Mouse (Mus musculus) midbrain, embryonic 16.5 days (tissue): ENCODE measurements around the gene Pet2. TPM values are rescaled to one million over a fixed set of nuclear protein-coding genes. Genes with fewer than 3 reads are reported as not detected.

Source experiments
- ATAC-seq: fragments of 200-750 bp; cut with Nextera tagmentation; 2 replicates; pipeline ENCODE4 v1.8.0; 2017; ENCODE audit warnings: moderate TSS enrichment
- H3K27ac ChIP-seq: fragments of 300-500 bp; sonication (generic); 2 replicates; pipeline ENCODE4 v1.5.1; 2014; ENCODE audit warnings: mild to moderate bottlenecking, low read length, mixed read lengths
- H3K27me3 ChIP-seq: fragments of 300-500 bp; sonication (generic); 2 replicates; pipeline ENCODE4 v1.6.1; 2014; ENCODE audit warnings: low read depth, low read length, mixed read lengths; ENCODE audit not compliant: control insufficient read depth, insufficient read depth
- H3K36me3 ChIP-seq: fragments of 300-500 bp; sonication (generic); 2 replicates; pipeline ENCODE4 v1.6.1; 2014; ENCODE audit warnings: mild to moderate bottlenecking, low read length, moderate library complexity, mixed read lengths; ENCODE audit not compliant: control insufficient read depth, insufficient read depth
- H3K4me1 ChIP-seq: fragments of 300-500 bp; sonication (generic); 2 replicates; pipeline ENCODE4 v1.6.1; 2014; ENCODE audit warnings: mild to moderate bottlenecking, low read length, mixed read lengths; ENCODE audit not compliant: control insufficient read depth, insufficient read depth
- H3K4me2 ChIP-seq: fragments of 300-500 bp; sonication (generic); 2 replicates; pipeline ENCODE4 v1.6.1; 2014; ENCODE audit warnings: mild to moderate bottlenecking, low read length, mixed read lengths
- H3K4me3 ChIP-seq: fragments of 300-500 bp; sonication (generic); 2 replicates; pipeline ENCODE4 v1.5.1; 2014; ENCODE audit warnings: low read depth, mild to moderate bottlenecking, low read length, moderate library complexity, mixed read lengths
- H3K9ac ChIP-seq: fragments of 300-500 bp; sonication (generic); 2 replicates; pipeline ENCODE4 v1.6.1; 2014; ENCODE audit warnings: low read depth, low read length, mixed read lengths
- H3K9me3 ChIP-seq: fragments of 300-500 bp; sonication (generic); replicated peaks from 2 replicates; pipeline ENCODE4 v1.6.1; 2014; ENCODE audit warnings: mild to moderate bottlenecking, low read length, mixed read lengths; ENCODE audit not compliant: control insufficient read depth, poor library complexity, severe bottlenecking
- WGBS: fragments of 180-500 bp; shearing (Covaris S2); extraction: QIAGEN DNeasy Blood & Tissue Kit; methylation state at CpG from one replicate; pipeline ENCODE4 v1.1.7; 2014; 5-methylcytosine and 5-hydroxymethylcytosine counted together
- polyA plus RNA-seq: library from polyadenylated mRNA; unstranded; fragments of >200 nt; fragmentation: Nextera tagmentation; extraction: Ambion mirVana; gene quantifications from 2 replicates; pipeline ENCODE4 v1.2.1, GENCODE M21; 2015

Pet2 gene
- polyA plus RNA-seq, result not detected in 2 replicates

- H3K9ac ChIP-seq, result no peak within 1 kb of the TSS
- WGBS, result 92% methylated on average over 9 of the region's 9 CpGs
- no peak within 1 kb of the TSS for H3K27ac ChIP-seq
- no peaks in the 10 kb centered on the region for H3K4me1 ChIP-seq
- H3K4me3 ChIP-seq, result no peak within 1 kb of the TSS
- H3K9me3 ChIP-seq, result no peaks in the 10 kb centered on the region
- ATAC-seq, result no peak
- no peak within 1 kb of the TSS for H3K4me2 ChIP-seq
- H3K27me3 ChIP-seq, result no peaks in the 10 kb centered on the region
- no peaks in the 10 kb centered on the region for H3K36me3 ChIP-seq
These were observed at the start of gene Pet2 for GRCm38 (mm10) chrX:89409589-89409988. Gene Pet2 (minus strand): TSS chrX:89409689.
